Mouse (Mus musculus) CD8-positive naive resting alpha-beta T cell, adult 2 months (primary cell): ENCODE measurements around the gene Pfkfb4.

Experiments
- DNase-seq, 2 experiments: peaks; one replicate each; pipeline ENCODE4 v3.0.0; 2022; ENCODE audit warnings: low read depth in 2 of 2, low spot score in 2 of 2

Gene Pfkfb4

DNA sequence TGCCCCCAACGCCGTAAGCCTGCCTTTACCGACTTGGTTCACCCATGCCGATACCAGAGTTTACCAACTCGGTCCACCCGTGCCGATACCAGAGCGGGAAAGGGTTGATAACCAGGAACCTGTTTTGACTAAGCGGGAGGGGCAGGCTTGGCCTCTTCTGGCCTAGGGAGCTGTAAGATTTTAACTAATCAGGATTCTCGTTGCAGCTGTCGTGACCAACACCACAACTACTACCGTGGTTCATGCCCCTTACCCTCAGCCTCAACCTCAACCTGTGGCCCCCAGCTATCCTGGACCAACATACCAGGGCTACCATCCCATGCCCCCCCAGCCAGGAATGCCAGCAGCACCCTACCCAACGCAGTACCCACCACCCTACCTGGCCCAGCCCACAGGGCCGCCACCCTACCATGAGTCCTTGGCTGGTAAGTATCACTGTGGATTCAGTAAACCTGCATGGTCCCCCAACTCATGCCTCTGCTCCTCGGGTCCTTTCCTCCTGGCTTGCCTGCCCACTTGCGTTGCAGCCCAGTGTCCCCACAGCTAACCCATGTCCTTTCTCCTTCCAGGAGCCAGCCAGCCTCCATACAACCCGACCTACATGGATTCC, 64.6 kb downstream of the Pfkfb4 start:
- peak in 1 of 2 experiments; percentile 14 for DNase-seq

- DNase-seq: peak in 1 of 2 experiments; percentile 4
Measured at GRCm38 (mm10) chr9:109056916-109057315, 65.3 kb downstream of the Pfkfb4 start.

DNA sequence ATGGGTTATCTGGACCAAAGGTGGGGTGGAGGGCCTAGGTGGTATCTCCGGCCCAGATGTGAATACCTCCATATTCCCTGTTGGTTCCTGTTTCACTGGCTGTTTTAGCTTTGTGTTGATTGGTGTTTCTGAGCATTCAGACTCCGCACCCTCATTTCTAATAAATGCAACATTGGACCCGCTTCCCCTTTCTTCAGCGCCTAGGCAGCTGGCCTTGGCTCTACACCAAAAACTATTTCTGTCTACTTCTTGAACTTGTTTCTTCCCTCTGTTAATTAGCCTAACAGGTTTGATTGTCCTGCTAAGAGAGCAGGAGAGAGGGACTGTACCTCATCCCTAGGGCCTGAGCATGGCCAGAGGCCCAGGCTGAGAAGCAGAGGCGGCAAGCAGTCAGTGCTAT, 66.0 kb downstream of the Pfkfb4 start:
- no peak for DNase-seq

DNA sequence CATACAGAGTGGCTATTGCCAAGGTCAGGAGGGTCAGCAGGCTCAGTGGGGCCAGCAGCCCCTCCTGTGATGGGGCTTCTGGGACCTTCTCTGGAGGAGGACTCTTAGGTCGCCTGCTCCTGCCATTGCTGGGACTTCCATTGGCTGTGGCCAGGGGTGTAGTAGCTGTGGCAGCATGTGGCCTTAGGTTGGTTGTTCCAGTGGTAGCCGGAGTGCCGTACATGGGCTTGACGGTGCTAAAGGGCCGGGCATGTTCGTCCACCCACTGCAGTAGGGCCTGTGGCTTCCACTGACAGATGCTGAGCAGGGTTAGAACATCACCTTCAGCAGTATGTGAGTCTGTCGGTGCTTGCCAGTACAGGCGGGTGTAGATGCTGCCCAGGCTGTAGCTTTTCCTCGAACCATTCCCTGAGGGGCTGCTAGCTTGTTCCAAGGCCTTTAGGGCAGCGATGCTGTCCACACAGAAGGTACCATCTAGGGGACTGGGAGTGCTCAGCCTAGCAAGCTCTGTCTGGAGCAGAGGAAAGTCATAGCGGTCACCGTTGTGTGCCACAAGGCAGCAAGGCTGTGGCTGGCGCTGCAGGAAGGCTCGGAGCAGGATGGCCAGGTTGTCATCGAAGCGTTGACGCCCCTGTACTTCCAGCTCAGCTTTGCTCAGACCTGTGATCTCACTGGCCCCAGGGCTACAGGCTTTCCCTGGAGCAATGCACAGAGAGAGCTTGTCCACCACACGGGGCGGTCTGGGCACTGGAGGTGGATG, 66.6 kb downstream of the Pfkfb4 start:
- DNase-seq: peak; percentile 43 to 56

- DNase-seq: peak; percentile 86
Measured at GRCm38 (mm10) chr9:109059136-109059903, 67.7 kb downstream of the Pfkfb4 start, which contains the start of gene Trex1. Trex1 (minus strand) TSS chr9:109059734.

- no peak for DNase-seq
Measured at GRCm38 (mm10) chr9:109060184-109060897, 68.8 kb downstream of the Pfkfb4 start.

- DNase-seq: no peak
Measured at GRCm38 (mm10) chr9:109060898-109061295, 69.3 kb downstream of the Pfkfb4 start.

DNA sequence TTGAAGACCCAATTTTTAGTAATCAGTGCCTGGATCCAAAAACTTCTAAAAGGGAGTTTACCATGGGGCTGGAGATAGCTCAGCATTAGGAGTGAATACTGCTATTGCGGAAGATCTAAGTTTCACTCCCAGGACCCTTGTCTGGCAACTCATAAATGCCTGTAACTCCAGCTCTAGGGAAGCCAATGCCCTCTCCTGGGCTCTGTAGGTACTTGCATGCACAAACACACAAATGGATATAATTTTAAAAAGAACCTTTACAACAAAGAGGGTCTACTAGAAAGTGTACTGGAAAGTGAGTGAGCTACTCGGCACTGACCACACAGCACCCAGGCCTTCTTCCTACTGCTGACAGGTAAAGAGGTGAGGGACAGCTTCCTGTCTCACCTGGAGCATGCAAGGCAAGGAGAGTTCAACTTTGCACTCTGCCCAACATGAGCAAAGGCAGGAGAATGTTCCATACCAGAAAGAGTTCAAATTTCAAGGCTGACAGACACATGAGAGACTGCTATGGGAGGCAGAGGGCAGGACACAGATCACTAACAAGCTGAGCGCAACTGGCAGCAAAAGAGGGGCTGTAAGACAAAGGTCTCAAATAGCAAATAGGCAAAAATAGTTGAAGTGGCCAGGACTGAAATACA, 76.6 kb downstream of the Pfkfb4 start:
- no peak for DNase-seq

GRCm38 (mm10) chr9:109073661-109074573, 82.3 kb downstream of the Pfkfb4 start, which contains the start of gene Atrip:
Atrip (minus strand) TSS chr9:109074124.
- DNase-seq: peak; percentile 76 to 82

- DNase-seq: no peak
Measured at GRCm38 (mm10) chr9:109080516-109080915, 88.9 kb downstream of the Pfkfb4 start.

DNA sequence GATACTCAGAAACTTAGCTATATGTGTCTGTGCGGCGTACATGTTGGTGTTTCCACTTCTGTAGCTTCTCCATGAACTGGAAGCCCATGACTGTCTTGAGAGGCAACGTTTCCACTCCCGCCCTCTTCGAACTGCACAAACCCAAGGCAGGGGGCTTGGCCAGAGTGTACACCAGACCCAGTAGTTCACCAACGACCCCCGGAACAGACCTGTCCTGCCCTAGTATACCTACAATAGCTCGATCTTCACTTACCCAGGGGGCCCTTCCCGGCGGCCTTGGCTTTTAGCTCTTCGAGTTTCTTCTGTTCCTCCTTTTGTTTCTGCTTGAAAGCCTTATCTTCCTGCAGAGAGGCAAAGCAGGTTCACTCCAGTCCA, 90.2 kb downstream of the Pfkfb4 start:
- no peak for DNase-seq
